Mouse (Mus musculus) embryonic fibroblast, embryonic 13.5 days (primary cell): ENCODE results near the gene Stpg3. TPM values are rescaled to one million over a fixed set of nuclear protein-coding genes. Genes with fewer than 3 reads are reported as not detected.
A peak's percentile ranks its signal among the peaks of the same experiment; 100 is the strongest.

ENCODE experiments used
- H3K27ac ChIP-seq: 2 replicates; pipeline ENCODE4 v1.5.1; 2012; ENCODE audit warnings: low read length, control low read depth, inconsistent platforms; ENCODE audit not compliant: insufficient read depth
- H3K4me1 ChIP-seq: 2 replicates; pipeline ENCODE4 v1.6.1; 2011; ENCODE audit warnings: low read length; ENCODE audit not compliant: control insufficient read depth, insufficient read depth
- H3K4me3 ChIP-seq: 2 replicates; pipeline ENCODE4 v1.5.1; 2011; ENCODE audit warnings: mild to moderate bottlenecking, control low read depth, low read length; ENCODE audit not compliant: insufficient read depth
- CTCF ChIP-seq: IDR thresholded peaks from 2 replicates; pipeline ENCODE4 v1.5.1; 2011; ENCODE audit warnings: mild to moderate bottlenecking, control low read depth, low read length, moderate library complexity, borderline replicate concordance; ENCODE audit not compliant: insufficient read depth
- POLR2A ChIP-seq: IDR thresholded peaks from 2 replicates; pipeline ENCODE4 v1.6.1; 2011; ENCODE audit warnings: low read depth, mild to moderate bottlenecking, control low read depth, low read length, moderate library complexity
- polyA plus RNA-seq: library from polyadenylated mRNA; stranded (reverse); fragments of >200 nt; gene quantifications from 2 replicates; pipeline ENCODE4 v1.2.4, GENCODE M21; 2011; ENCODE audit warnings: low read depth; ENCODE audit not compliant: missing spikeins, insufficient read length

Gene Stpg3
- polyA plus RNA-seq, 1 experiment: not detected

DNA sequence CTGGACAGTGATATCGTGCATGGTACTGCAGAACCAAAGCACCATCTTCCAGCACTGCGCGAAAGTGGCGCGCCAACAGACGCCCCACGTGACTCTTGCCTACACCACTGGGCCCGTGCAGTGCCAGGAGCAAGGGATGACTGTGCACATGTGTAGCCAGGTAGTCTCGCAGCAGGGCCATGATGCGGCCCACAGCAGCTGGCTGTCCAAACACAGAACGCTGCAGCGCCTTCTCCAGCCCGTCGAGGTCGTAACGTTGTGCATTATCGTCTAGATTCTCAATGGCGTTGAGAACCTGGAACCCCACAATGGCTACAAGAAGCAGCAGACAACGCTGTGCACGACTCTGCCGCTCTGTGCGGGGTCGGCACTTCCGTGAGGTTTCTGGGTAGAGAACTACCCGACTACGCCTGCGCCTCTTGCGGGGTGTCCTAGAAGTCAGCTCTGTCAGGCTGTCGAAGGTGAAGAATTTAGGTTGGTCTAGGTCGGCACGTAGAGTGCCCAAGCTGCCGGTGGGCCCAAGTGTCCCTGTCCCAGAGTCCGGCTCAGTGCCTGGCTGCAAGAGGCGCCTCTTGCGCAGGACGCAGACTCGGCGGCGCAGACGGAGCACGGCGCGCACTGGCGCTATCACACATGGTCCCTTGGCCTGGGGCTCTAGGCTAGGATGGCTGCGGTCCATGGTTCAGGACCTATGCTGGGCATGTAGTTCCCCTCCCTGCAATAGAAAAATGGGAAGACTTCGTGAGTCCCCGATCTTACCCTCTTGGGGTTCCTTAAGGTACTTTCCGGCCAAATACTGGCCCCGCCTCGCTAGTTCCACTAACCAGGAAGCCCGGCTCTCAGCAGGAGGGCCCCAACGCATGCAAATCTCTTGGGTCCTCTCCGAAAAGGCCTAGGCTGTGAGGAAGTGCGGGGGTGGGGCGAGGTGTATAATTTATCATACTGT is 19.0 kb downstream of the Stpg3 start:
- Histone ChIP-seq H3K27ac (peak overlapping the region; percentile 53; the same call in 1 of the 2 replicates), H3K4me1 (peaks cover 18% of the 10 kb centered on the region), H3K4me3 (peak overlapping the region; percentile 42)
- TF ChIP-seq CTCF (no peak), POLR2A (0 out of 2 replicates have a peak, but pooled peaks have one; percentile 27)

DNA sequence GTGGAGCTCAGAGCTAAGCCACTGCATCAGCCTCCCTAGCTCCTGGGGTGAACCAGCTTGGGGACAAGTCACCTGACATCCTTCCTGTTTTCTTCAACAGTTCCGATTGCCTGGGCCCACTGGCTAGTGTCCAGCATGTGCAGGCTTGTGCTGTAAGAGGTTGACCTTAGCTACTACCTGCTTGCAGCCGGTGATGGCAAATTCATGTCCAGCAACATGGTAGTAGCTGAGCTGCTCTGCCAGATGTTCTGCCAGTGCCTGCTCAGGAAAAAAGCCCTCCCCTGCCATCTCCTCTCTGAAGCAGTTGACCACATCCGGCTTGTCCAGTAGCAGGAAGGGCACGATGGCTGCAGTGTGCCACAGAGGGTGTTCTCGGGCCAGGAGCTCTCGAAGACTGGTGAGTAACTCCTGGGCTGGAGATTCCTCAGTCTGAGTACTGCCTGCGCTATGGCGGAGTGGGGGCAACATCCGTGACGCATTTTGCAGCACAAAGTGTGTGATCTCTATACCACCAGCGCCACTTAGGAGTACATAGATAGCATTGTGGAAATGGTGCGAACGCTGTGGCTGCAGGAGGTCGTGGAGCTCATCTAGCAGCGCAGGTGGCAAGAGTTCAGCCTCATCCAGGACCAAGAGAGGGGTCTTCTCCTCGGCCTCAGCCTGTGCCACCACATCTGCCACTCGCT is 19.8 kb downstream of the Stpg3 start:
- TF ChIP-seq CTCF (no peak), POLR2A (no peak)
- no peak overlapping the region for H3K27ac ChIP-seq
- H3K4me1 ChIP-seq: peaks cover 18% of the 10 kb centered on the region
- H3K4me3 ChIP-seq: no peak overlapping the region

DNA sequence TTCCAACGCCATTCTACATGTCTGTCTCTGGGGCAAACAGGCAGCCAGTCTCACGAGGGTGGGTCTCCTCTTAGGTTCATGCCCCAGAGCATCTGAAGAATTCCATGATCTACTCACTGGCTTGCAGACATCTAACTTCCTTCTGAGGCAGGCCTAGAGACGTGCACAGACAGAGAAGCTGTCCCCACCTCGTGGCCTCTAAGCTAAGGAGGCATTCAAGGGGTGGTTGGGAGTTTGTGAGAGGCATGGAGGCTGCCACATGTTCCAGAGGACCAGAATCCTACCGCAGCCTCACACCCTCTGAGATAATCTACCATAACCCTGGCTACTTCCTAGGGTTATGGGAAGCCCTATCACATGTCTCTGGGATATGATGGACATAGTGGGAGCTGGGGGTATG is 20.4 kb downstream of the Stpg3 start:
- Histone ChIP-seq H3K4me3 (no peak overlapping the region), H3K4me1 (peaks cover 15% of the 10 kb centered on the region), H3K27ac (no peak overlapping the region)
- no peak for TF ChIP-seq CTCF
- no peak for TF ChIP-seq POLR2A

DNA sequence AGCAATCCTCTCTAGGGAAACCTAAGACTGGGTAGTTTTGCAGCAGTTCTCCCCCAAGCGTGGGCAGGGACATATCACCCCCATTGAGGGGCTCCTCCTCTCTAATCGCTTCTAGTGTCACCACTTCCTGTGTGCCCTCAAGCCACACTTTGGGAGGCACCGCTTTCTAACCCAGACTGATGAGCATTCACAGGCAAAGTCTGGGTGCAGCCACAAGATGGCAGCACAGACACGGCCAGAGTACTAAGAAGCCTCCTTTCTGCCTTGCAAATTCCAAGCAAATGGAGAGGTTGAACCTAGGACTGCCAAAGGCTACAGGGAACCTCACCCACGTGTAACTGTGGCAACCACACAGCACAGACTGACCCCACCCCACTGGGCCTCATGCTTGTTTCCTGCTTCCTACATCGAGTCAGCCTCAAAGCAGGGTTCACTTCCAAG is 21.1 kb downstream of the Stpg3 start:
- H3K27ac ChIP-seq: no peak overlapping the region
- TF ChIP-seq POLR2A (0 out of 2 replicates have a peak, but pooled peaks have one; percentile 13), CTCF (peak; percentile 92)
- H3K4me3 ChIP-seq: no peak overlapping the region
- peaks cover 13% of the 10 kb centered on the region; the same call in 1 of the 2 replicates for H3K4me1 ChIP-seq

DNA sequence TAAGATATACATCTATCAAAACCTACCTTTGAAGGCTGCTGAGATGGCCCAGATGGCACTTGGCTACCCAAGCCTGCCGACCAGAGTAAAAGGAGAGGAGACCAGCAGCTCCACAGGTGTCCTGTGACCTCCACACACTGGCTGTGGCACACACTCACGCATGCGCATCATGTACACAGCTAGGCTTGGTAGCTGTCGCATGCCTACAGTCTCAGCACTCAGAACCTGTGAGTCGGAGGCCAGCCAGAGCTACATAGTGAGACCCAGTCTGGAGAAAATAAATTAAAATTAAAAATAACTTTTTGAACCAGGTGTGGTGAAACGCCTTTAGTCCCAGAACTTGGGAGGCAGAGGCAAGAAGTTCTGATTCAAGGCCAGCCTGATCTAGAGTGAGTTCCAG is 26.6 kb downstream of the Stpg3 start:
- H3K4me1 ChIP-seq: no peaks in the 10 kb centered on the region
- TF ChIP-seq POLR2A: no peak
- no peak for TF ChIP-seq CTCF
- H3K4me3 ChIP-seq: no peak overlapping the region
- H3K27ac ChIP-seq: no peak overlapping the region

DNA sequence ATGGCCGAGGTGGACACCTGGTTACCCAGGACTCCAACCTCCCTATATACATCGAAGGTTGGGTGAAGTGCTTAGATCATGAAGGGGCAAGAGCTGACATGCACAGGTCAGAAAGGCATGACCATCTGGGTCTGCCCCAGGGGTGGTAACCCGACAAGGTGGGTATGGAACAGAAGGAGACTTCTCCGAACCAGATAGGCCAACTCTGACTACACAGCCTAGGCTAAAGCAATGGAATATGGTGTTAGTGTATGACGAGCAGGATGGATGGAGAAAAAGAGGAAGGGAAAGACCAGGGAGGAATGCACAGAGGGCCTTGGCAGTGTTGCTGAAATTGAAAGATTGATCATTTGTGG is 27.9 kb downstream of the Stpg3 start:
- Histone ChIP-seq H3K27ac (no peak overlapping the region), H3K4me1 (no peaks in the 10 kb centered on the region), H3K4me3 (no peak overlapping the region)
- TF ChIP-seq POLR2A: no peak
- TF ChIP-seq CTCF: no peak

DNA sequence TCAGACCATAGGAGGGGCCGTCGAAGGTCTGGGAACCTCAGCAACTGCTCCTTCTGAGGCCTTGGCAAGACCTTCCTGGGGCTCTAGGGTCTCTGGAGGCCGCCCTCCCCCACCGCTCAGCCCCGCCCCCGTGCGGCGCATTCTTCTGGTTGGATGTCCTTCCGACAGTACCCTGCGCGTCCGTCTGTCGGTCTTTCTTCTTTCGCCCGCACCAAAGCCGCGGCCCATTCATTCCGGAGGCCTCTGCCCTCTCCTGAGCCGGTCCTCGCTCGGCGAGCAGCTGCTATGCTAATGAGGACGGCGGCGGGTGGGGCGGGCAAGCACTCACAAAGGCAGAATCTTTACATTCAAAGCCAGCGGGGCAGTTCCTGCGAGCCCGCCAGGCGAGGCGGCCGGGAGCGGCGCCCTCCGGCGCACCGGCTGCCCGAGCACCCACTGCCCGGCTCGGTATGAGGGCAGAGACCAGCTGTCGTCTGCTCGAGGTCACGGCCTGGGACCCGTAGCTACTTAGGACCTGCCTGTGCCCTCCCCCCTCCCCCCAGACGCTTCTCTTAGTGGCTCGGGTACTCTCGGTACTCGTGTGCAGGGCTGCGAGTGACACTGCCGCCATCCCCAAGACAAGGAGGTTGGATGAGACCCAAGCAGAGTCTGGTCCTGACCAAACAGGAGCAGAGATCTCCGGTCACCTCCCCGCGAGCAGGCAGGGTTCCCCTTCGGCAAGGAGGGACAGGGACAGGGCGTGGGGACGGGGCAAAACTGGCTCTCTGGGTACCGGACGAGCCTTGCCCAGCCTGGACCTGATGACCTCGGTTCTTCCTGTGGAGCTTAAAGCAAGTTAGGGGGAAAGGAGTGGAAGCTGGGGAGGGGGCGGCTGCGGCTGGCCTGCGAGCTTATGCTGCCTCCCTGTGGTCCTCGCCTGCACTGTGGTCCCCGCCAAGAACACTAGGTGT is 28.5 kb downstream of the Stpg3 start:
- TF ChIP-seq POLR2A (no peak), CTCF (peak; percentile 42; the same call in 1 of the 2 replicates)
- Histone ChIP-seq H3K27ac (no peak overlapping the region), H3K4me1 (no peaks in the 10 kb centered on the region), H3K4me3 (peak overlapping the region; percentile 10; the same call in 1 of the 2 replicates)

DNA sequence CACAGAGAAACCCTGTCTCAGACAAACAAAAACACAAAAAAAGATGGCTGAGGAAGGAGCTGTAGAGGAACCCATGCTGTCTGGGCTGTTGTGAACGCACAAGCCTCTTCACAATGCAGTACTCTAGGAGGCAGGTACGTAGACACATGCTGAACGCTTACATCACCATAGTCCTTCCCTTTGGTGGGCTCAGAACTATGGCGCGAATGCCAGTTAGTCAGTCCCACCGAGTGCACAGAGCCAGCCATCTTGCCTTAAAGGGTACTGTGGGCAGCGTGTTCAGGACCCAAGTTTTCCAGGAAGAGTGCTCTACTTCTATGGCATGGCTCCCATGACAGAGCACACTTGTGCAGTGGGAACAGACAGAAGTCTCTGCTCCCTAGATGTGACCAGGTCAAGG is 29.9 kb downstream of the Stpg3 start:
- Histone ChIP-seq H3K4me1 (no peaks in the 10 kb centered on the region), H3K27ac (no peak overlapping the region), H3K4me3 (no peak overlapping the region)
- TF ChIP-seq POLR2A (no peak), CTCF (no peak)

DNA sequence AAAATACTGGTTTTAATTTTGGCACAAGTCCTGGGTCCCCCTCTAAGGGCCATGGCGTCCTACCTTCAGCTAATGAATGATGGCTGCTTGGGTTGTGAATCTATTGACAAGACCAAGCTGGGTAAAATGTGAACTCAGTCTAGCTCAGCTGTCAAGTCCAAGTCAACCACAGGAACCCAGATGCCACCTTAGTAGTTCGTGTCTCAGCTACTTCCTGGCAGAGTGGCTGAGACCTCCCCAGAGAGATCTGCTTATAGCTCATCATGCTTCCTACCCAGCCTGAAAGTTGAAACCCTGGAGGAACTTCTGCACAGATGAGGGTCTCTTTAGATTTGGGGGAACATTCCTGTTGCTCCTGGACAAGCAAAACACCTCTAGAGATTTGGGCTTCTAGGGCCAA is 31.1 kb downstream of the Stpg3 start:
- Histone ChIP-seq H3K27ac (no peak overlapping the region), H3K4me3 (no peak overlapping the region), H3K4me1 (no peaks in the 10 kb centered on the region)
- TF ChIP-seq CTCF (no peak), POLR2A (no peak)
